Mouse (Mus musculus) hindbrain, embryonic 10.5 days (tissue): Measurements from ENCODE around the gene Tnfaip1. TPM values are rescaled to one million over a fixed set of nuclear protein-coding genes. Genes with fewer than 3 reads are reported as not detected.
A peak's percentile ranks its signal among the peaks of the same experiment; 100 is the strongest.
"Not testable (repeated sequence)": the region's sequence is repeated elsewhere in the genome, so short reads cannot be mapped to it uniquely, and the experiment has no call there.

ENCODE experiments used
- DNase-seq: peaks from one replicate; pipeline ENCODE4 v3.0.0-alpha.2; 2017; ENCODE audit warnings: low spot score
- H3K27ac ChIP-seq: fragments of 300-500 bp; sonication (generic); 2 replicates; pipeline ENCODE4 v1.5.1; 2016; ENCODE audit warnings: mild to moderate bottlenecking, moderate library complexity
- H3K27me3 ChIP-seq: fragments of 300-500 bp; sonication (generic); 2 replicates; pipeline ENCODE4 v1.6.1; 2016; ENCODE audit warnings: mild to moderate bottlenecking; ENCODE audit not compliant: poor library complexity, insufficient read depth, severe bottlenecking
- H3K36me3 ChIP-seq: fragments of 300-500 bp; sonication (generic); 2 replicates; pipeline ENCODE4 v1.6.1; 2016; ENCODE audit warnings: mild to moderate bottlenecking, moderate library complexity
- H3K4me1 ChIP-seq: fragments of 300-500 bp; sonication (generic); replicated peaks from 2 replicates; pipeline ENCODE4 v1.6.1; 2016; ENCODE audit warnings: mild to moderate bottlenecking
- H3K4me3 ChIP-seq: fragments of 300-500 bp; sonication (generic); 2 replicates; pipeline ENCODE4 v1.5.1; 2016; ENCODE audit warnings: mild to moderate bottlenecking, moderate library complexity
- H3K9me3 ChIP-seq: fragments of 300-500 bp; sonication (generic); 2 replicates; pipeline ENCODE4 v1.6.1; 2016; ENCODE audit warnings: mild to moderate bottlenecking, moderate library complexity
- WGBS: fragments of 180-500 bp; shearing (Covaris S2); methylation state at CpG from one replicate; pipeline ENCODE4 v1.1.7; 2016; 5-methylcytosine and 5-hydroxymethylcytosine counted together
- polyA plus RNA-seq: library from polyadenylated mRNA; unstranded; fragments of >200 nt; fragmentation: Nextera tagmentation; extraction: Ambion mirVana; gene quantifications from 2 replicates; pipeline ENCODE4 v1.2.1, GENCODE M21; 2016

Gene Tnfaip1
- 70.4 and 81.6 TPM in 2 replicates for polyA plus RNA-seq

DNA sequence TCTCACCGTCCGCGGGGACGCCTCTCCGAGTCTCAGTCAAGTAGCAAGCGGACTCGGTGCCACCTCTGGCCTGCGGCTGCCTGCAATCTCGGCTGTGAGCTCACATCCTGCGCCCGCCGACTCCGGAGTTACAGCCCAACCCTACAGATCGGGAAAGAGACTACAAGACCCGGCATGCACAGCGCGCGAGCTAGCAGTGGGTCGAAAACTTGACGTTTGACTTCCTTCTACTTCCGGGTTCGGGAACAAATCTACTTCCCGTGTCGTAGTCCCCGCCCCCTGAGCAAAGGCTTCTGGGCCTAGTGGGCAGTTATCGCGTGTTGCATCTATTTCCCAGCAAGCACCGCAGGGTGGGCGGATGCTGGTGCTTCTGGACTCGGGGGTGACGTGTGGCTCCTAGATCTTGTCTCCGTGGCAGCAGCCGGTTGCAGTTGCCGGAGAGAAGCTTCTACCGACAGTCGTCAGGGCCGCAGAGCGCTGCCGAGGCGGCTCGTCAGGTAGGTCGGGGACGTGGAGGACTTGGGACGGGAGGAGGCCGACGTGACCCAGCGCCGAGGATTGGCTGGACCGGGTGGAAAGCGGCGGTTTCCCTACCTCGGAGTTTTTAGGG, at the start of gene Tnfaip1, which contains the start of gene Ift20:
Gene Tnfaip1 (minus strand): TSS at position 253 of the 610 bp plus-strand sequence.
Gene Ift20 (plus strand): TSS at position 282 of the 610 bp plus-strand sequence.
- H3K27me3 ChIP-seq: no peaks in the 10 kb centered on the region
- peaks cover 25% of the 10 kb centered on the region for H3K4me1 ChIP-seq
- no peaks in the 10 kb centered on the region for H3K9me3 ChIP-seq
- H3K27ac ChIP-seq: peak within 1 kb of the TSS; percentile 93
- WGBS: under 1% methylated on average over 52 of the region's 52 CpGs
- peaks cover 44% of the 10 kb centered on the region for H3K36me3 ChIP-seq
- H3K4me3 ChIP-seq: peak within 1 kb of the TSS; percentile 88
- peak; percentile 99 for DNase-seq

- no peak overlapping the region for H3K27ac ChIP-seq
- no peaks in the 10 kb centered on the region for H3K4me1 ChIP-seq
- H3K9me3 ChIP-seq: 0 out of 2 replicates have a peak, but pooled peaks cover 6% of the 10 kb centered on the region
- no peaks in the 10 kb centered on the region for H3K27me3 ChIP-seq
- H3K36me3 ChIP-seq: peaks cover 87% of the 10 kb centered on the region
- H3K4me3 ChIP-seq: no peak overlapping the region
- no peak for DNase-seq
- 94% methylated on average over 6 of the region's 6 CpGs for WGBS
Measured at GRCm38 (mm10) chr11:78582848-78583247, 46.7 kb upstream of the Tnfaip1 start.

DNA sequence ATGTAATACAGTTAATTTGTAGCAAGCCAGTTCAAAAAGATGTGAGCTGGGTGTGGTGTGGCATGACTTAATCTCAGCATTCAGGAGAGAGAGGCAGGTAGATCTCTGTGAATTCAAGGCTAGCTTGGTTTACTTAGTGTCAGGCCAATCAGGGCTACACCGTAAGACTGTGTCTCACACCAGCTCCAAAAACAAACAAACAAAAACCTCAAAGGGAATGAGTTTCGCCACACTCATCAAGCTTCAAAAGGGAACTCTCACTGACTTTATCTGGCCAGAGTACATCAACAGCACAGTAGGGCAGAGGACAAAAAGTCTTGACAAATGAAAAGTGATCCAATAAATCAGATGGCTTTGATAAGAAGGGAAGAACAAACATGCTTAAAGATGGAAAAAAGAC, 38.8 kb upstream of the Tnfaip1 start:
- peaks cover 88% of the 10 kb centered on the region for H3K36me3 ChIP-seq
- WGBS: 72% methylated on average over 2 of the region's 2 CpGs
- no peaks in the 10 kb centered on the region for H3K4me1 ChIP-seq

GRCm38 (mm10) chr11:78574536-78574935, 38.4 kb upstream of the Tnfaip1 start:
- H3K4me3 ChIP-seq: no peak overlapping the region
- H3K4me1 ChIP-seq: no peaks in the 10 kb centered on the region; the same call in 1 of the 2 replicates
- no peaks in the 10 kb centered on the region for H3K9me3 ChIP-seq
- H3K36me3 ChIP-seq: peaks cover 89% of the 10 kb centered on the region
- no peak for DNase-seq
- 89% methylated on average over 3 of the region's 3 CpGs for WGBS
- H3K27me3 ChIP-seq: no peaks in the 10 kb centered on the region
- H3K27ac ChIP-seq: no peak overlapping the region

More for the DNA sequence above, 38.8 kb upstream of the Tnfaip1 start:
- H3K9me3 ChIP-seq: no peaks in the 10 kb centered on the region
- no peak overlapping the region for H3K4me3 ChIP-seq
- H3K27me3 ChIP-seq: no peaks in the 10 kb centered on the region
- DNase-seq: no peak
- H3K27ac ChIP-seq: no peak overlapping the region

DNA sequence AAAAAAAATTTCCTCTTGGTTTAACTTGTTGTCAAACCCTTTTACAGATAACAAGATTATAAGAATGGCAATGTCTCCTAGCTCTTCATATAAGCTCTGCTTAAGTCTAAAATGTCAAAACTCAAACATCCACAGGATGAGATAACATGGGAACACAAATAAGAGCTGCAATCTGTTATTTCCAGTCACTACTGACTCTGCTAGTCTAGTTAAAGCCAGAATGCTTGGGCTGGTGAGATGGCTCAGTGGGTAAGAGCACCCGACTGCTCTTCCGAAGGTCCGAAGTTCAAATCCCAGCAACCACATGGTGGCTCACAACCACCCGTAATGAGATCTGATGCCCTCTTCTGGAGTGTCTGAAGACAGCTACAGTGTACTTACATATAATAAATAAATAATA, 37.9 kb upstream of the Tnfaip1 start:
- 95% methylated on average over 4 of the region's 4 CpGs for WGBS
- peaks cover 89% of the 10 kb centered on the region for H3K36me3 ChIP-seq
- H3K27ac ChIP-seq, H3K4me1 ChIP-seq, H3K9me3 ChIP-seq, H3K27me3 ChIP-seq, H3K4me3 ChIP-seq, DNase-seq: not testable (repeated sequence)

DNA sequence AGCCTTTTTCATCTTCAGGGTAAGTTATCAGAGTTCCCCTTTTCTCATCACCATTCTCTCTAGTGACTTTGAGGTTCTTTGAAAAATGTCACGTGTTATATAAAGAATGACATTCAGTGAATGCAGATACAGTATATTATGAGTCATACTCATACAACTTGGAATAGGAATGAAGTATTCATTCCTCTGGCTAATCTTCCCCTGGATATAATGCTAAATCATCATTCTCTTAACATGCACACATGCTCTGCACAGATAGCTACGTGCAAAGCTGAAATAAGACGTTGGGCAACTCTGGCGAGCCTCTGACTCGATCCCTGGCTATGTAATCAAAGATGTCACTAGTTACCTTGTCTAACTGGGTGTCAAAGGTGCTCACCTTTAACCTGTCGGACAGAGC, 35.7 kb upstream of the Tnfaip1 start:
- peaks cover 75% of the 10 kb centered on the region for H3K36me3 ChIP-seq
- DNase-seq: no peak
- no peak overlapping the region for H3K4me3 ChIP-seq
- no peaks in the 10 kb centered on the region for H3K27me3 ChIP-seq
- H3K27ac ChIP-seq: no peak overlapping the region
- no peaks in the 10 kb centered on the region for H3K9me3 ChIP-seq
- 91% methylated on average over 6 of the region's 6 CpGs for WGBS
- H3K4me1 ChIP-seq: no peaks in the 10 kb centered on the region; the same call in 1 of the 2 replicates

GRCm38 (mm10) chr11:78571441-78571840, 35.3 kb upstream of the Tnfaip1 start:
- H3K27ac ChIP-seq: no peak overlapping the region
- H3K4me1 ChIP-seq: no peaks in the 10 kb centered on the region; the same call in 1 of the 2 replicates
- no peak for DNase-seq
- no peaks in the 10 kb centered on the region for H3K9me3 ChIP-seq
- no peak overlapping the region for H3K4me3 ChIP-seq
- peaks cover 75% of the 10 kb centered on the region for H3K36me3 ChIP-seq
- 97% methylated on average over 8 of the region's 8 CpGs for WGBS
- no peaks in the 10 kb centered on the region for H3K27me3 ChIP-seq

DNA sequence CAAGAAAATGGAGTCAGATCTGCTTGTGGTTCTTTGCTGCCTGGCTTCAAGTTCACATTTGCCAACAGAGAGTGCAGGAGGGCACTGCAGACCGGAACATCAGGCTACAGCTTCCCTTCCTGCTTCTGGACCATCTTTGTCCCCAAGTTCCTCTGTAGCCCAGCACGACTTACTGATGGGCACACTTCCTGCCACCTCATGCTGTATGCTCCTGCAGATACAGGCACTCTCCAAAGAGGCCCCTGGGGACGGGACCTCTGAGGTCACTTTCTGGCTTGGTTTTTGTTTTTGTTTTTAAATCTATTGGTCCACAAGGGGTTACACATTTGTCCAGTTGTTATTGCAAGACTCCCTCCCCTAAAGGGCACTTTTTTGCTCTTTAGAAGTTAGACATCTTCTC, 33.7 kb upstream of the Tnfaip1 start:
- Histone ChIP-seq H3K27ac (no peak overlapping the region), H3K4me3 (no peak overlapping the region), H3K4me1 (no peaks in the 10 kb centered on the region; the same call in 1 of the 2 replicates), H3K36me3 (peaks cover 70% of the 10 kb centered on the region), H3K27me3 (no peaks in the 10 kb centered on the region), H3K9me3 (no peaks in the 10 kb centered on the region)
- DNase-seq: no peak
- WGBS: 71% methylated on average over 3 of the region's 3 CpGs

- DNase-seq: no peak
- H3K27me3 ChIP-seq: no peaks in the 10 kb centered on the region
- WGBS: 92% methylated on average over 10 of the region's 10 CpGs
- no peak overlapping the region for H3K27ac ChIP-seq
- peaks cover 63% of the 10 kb centered on the region for H3K36me3 ChIP-seq
- H3K9me3 ChIP-seq: no peaks in the 10 kb centered on the region
- no peak overlapping the region for H3K4me3 ChIP-seq
- no peaks in the 10 kb centered on the region; the same call in 1 of the 2 replicates for H3K4me1 ChIP-seq
Measured at GRCm38 (mm10) chr11:78568827-78569226, 32.7 kb upstream of the Tnfaip1 start.

DNA sequence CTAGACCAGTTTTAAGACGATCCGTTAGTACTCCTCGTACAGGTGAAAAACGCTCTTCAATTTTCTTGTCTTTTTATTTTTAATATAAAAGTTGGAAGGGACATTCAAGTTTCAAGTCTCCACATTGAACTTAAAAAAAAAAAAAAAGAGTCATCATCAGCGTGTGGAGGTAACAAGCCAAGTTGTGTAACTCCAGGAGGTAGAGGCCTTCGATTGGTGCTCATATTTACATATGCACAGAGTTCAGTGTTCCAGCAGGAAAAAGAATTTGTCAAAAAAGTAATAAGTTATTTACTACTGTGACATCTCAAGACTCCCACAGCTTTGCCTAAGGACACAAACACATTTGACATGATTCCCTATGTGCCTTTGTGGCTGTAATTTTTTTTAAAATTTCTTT, 31.5 kb upstream of the Tnfaip1 start:
- Histone ChIP-seq H3K27ac (no peak overlapping the region), H3K9me3 (no peaks in the 10 kb centered on the region), H3K4me3 (no peak overlapping the region), H3K36me3 (peaks cover 54% of the 10 kb centered on the region), H3K4me1 (no peaks in the 10 kb centered on the region; the same call in 1 of the 2 replicates), H3K27me3 (no peaks in the 10 kb centered on the region)
- 97% methylated on average over 6 of the region's 6 CpGs for WGBS
- no peak for DNase-seq

DNA sequence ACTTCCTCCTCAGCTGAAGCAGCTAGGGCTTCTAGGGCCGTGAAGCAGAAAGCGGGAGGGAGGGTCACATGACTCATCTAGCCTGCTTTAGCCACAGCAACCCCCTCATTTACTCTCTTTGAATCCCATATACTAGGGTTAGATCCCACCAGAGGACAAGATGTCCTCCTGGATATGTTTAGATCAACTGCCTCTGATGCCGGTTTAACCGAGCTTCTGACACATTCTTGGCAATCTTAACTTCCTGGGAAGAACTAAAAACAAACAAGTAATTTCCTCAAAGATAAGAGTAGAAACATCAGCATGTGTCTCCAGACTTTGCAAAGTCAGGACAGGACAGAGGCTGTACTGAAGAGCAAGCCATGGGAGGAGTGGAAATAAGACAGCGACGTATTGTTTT, 30.6 kb upstream of the Tnfaip1 start:
- peaks cover 46% of the 10 kb centered on the region for H3K36me3 ChIP-seq
- 73% methylated on average over 6 of the region's 6 CpGs for WGBS
- H3K4me3 ChIP-seq: no peak overlapping the region
- no peak for DNase-seq
- H3K27me3 ChIP-seq: no peaks in the 10 kb centered on the region
- no peaks in the 10 kb centered on the region for H3K9me3 ChIP-seq
- no peaks in the 10 kb centered on the region; the same call in 1 of the 2 replicates for H3K4me1 ChIP-seq
- H3K27ac ChIP-seq: no peak overlapping the region

GRCm38 (mm10) chr11:78560447-78560846, 24.3 kb upstream of the Tnfaip1 start:
- Histone ChIP-seq H3K9me3 (no peaks in the 10 kb centered on the region), H3K4me3 (no peak overlapping the region), H3K27ac (no peak overlapping the region), H3K36me3 (peaks cover 2% of the 10 kb centered on the region; the same call in 1 of the 2 replicates), H3K4me1 (peaks cover 12% of the 10 kb centered on the region; the same call in 1 of the 2 replicates), H3K27me3 (no peaks in the 10 kb centered on the region)
- DNase-seq: peak; percentile 53
- 17% methylated on average over 4 of the region's 4 CpGs for WGBS

DNA sequence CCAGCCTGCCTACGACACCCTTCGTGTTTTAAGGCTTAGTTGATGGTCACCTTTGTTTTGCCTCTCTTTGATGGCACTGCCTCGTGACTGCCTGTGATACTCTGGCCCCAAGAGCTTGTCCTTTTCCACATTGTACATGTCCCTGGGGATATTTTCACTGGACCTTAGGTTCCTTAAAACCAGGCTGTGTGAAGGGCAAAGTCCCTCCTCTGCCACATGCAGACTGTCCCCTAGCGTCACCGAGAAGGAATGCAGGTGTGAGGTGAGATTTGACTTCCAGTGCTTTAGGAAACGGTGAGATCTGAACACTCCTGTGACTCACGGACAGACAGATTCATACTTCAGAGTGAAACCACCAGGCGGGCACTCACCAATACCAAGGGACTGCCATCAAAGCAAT, 21.1 kb upstream of the Tnfaip1 start:
- DNase-seq: no peak
- peak overlapping the region; percentile 37; the same call in 1 of the 2 replicates for H3K27ac ChIP-seq

More for the DNA sequence above, 21.1 kb upstream of the Tnfaip1 start:
- Histone ChIP-seq H3K27me3 (no peaks in the 10 kb centered on the region), H3K4me3 (no peak overlapping the region), H3K4me1 (peaks cover 12% of the 10 kb centered on the region; the same call in 1 of the 2 replicates), H3K9me3 (peaks cover 6% of the 10 kb centered on the region; the same call in 1 of the 2 replicates), H3K36me3 (no peaks in the 10 kb centered on the region)
- 59% methylated on average over 8 of the region's 8 CpGs for WGBS
